Mouse (Mus musculus) E14TG2a.4 (cell line): ENCODE measurements around the gene Cpsf7.

Source experiments
- H3K27me3 ChIP-seq: 2 replicates; pipeline ENCODE4 v1.6.1; 2014; ENCODE audit warnings: low read length, control low read depth; ENCODE audit not compliant: insufficient read depth
- H3K36me3 ChIP-seq: 2 replicates; pipeline ENCODE4 v1.6.1; 2014; ENCODE audit warnings: low read length, control low read depth; ENCODE audit not compliant: insufficient read depth
- H3K4me1 ChIP-seq: replicated peaks from 2 replicates; pipeline ENCODE4 v1.6.1; 2014; ENCODE audit warnings: low read depth, low read length, control low read depth
- H3K4me3 ChIP-seq: replicated peaks from 2 replicates; pipeline ENCODE4 v1.5.1; 2014; ENCODE audit warnings: mild to moderate bottlenecking, low read length
- H3K9me3 ChIP-seq: 2 replicates; pipeline ENCODE4 v1.6.1; 2014; ENCODE audit warnings: low read length, control low read depth
- CTCF ChIP-seq: conservative IDR thresholded peaks from 2 replicates; pipeline ENCODE4 v1.5.1; 2014; ENCODE audit warnings: low read length
- NANOG ChIP-seq: IDR thresholded peaks from 2 replicates; pipeline ENCODE4 v1.6.1; 2014; ENCODE audit warnings: borderline replicate concordance, low read length, mixed read lengths
- POU5F1 ChIP-seq: IDR thresholded peaks from 2 replicates; pipeline ENCODE4 v1.6.1; 2014; ENCODE audit warnings: low read length, borderline replicate concordance

Cpsf7 gene

DNA sequence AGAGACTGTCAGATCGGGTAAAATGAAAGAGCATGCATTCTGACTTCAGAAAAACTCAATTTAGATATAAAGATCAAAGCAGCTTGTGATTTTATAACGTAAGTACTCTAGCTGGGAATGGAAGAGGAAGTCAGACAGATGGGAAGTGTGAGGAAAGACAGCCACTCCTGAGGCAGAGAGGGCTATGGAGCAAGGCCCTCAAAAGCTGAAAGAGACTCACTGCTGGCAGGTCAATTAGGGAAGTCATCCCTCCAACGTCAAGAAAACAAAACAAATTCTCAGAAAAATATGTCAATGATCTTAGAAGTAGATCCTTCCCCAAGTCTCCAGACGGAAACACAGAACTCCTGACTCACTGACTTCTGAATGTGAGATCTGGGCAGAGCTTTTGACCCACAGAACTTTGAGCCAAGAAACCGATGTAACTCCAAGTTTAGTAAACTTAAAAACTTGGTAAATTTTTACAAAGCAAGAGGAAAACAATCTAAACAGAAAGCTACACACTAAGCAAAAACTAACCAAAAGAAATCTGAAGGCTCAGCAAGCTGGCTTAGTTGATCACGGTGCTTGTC is 14.2 kb upstream of the Cpsf7 start:
- TF ChIP-seq POU5F1 (no peak), NANOG (no peak), CTCF (no peak)
- Histone ChIP-seq H3K27me3 (no peaks in the 10 kb centered on the region), H3K9me3 (no peaks in the 10 kb centered on the region), H3K36me3 (peaks cover 66% of the 10 kb centered on the region), H3K4me1 (no peaks in the 10 kb centered on the region), H3K4me3 (no peak overlapping the region)

DNA sequence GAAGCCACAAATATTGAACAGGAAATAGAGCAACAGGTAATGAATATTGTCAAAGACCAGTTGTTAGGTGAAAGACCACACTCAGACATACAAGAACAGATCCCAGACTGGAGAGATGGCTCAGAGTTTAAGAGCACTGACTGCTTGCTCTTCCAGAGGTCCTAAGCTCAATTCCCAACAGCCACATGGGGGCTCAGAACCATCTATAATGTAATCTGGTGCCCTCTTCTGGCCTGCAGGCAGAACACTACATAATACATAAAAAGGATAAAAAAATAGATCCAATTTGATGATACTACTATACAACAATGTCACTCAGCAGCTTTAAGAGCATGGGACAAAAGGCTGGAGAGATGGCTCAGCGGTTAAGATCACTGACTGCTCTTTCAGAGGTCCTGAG is 4.7 kb upstream of the Cpsf7 start:
- TF ChIP-seq POU5F1 (no peak), NANOG (no peak), CTCF (peak; percentile 34)
- Histone ChIP-seq H3K9me3 (no peaks in the 10 kb centered on the region), H3K4me1 (peaks cover 13% of the 10 kb centered on the region), H3K4me3 (no peak overlapping the region), H3K27me3 (no peaks in the 10 kb centered on the region), H3K36me3 (peaks cover 37% of the 10 kb centered on the region)

- Histone ChIP-seq H3K27me3 (no peaks in the 10 kb centered on the region), H3K9me3 (no peaks in the 10 kb centered on the region), H3K4me3 (no peak overlapping the region), H3K36me3 (peaks cover 30% of the 10 kb centered on the region), H3K4me1 (peaks cover 25% of the 10 kb centered on the region)
- TF ChIP-seq CTCF (no peak), POU5F1 (no peak), NANOG (no peak)
These were observed 3.1 kb upstream of the Cpsf7 start for GRCm38 (mm10) chr19:10521926-10522325.

GRCm38 (mm10) chr19:10523483-10524080 is 1.5 kb upstream of the Cpsf7 start:
- TF ChIP-seq CTCF (no peak), NANOG (no peak), POU5F1 (no peak)
- H3K27me3 ChIP-seq: no peaks in the 10 kb centered on the region
- peaks cover 33% of the 10 kb centered on the region for H3K36me3 ChIP-seq
- H3K4me3 ChIP-seq: peak overlapping the region; percentile 95; the same call in 1 of the 2 replicates
- H3K9me3 ChIP-seq: no peaks in the 10 kb centered on the region
- peaks cover 31% of the 10 kb centered on the region for H3K4me1 ChIP-seq

DNA sequence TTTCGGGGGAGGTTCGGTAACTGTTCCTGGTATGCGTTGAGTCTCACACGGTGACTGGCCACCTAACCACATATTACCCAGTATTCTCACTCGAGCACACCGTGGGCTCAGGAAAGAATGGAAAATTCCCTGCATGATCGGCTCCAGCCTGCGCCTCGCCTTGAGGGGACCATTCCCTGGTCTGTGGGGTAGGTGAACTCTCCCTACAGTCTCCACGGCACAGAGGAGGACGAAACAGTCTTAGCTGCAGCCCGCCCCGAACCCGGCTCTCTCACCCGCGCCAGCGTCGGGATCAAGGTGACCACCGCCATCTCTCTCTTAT is 321 bp upstream of the Cpsf7 start:
- H3K9me3 ChIP-seq: no peaks in the 10 kb centered on the region
- TF ChIP-seq NANOG (no peak), POU5F1 (no peak), CTCF (no peak)

DNA sequence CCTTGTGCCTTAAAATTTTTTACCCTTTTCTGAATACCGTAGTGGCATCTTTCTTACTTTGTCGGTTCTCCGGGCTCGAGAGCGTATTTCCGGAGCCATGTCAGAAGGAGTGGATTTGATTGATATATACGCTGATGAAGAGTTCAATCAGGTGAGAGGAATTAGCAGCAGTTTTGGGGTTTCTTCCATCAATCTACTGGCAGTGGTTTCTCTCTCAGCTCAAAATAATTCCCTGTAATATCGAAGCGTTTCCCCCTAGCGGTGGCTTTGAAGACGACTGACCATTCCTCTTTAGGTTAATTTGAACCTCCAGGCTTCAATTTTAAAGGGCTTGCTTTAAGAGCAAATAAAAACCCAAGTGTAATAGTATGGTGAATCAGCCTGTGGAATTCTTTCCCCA is 844 bp downstream of the Cpsf7 start, which contains the start of gene Sdhaf2:
Sdhaf2 (minus strand) TSS at position 233 of the 400 bp plus-strand sequence.
- no peaks in the 10 kb centered on the region for H3K9me3 ChIP-seq
- TF ChIP-seq POU5F1 (no peak), CTCF (peak; percentile 72), NANOG (no peak)
- H3K4me3 ChIP-seq: peak within 1 kb of the TSS; percentile 95
- peaks cover 31% of the 10 kb centered on the region for H3K4me1 ChIP-seq
- H3K36me3 ChIP-seq: peaks cover 47% of the 10 kb centered on the region
- no peaks in the 10 kb centered on the region for H3K27me3 ChIP-seq

More for the DNA sequence above, 321 bp upstream of the Cpsf7 start:
- peak overlapping the region; percentile 95 for H3K4me3 ChIP-seq
- H3K27me3 ChIP-seq: no peaks in the 10 kb centered on the region
- H3K4me1 ChIP-seq: peaks cover 31% of the 10 kb centered on the region
- peaks cover 39% of the 10 kb centered on the region for H3K36me3 ChIP-seq

- H3K36me3 ChIP-seq: peaks cover 77% of the 10 kb centered on the region
- TF ChIP-seq POU5F1 (no peak), CTCF (peak; percentile 35)
- H3K4me1 ChIP-seq: peaks cover 19% of the 10 kb centered on the region
- no peaks in the 10 kb centered on the region for H3K9me3 ChIP-seq
- no peak overlapping the region for H3K4me3 ChIP-seq
- no peaks in the 10 kb centered on the region for H3K27me3 ChIP-seq
These were observed 5.0 kb downstream of the Cpsf7 start for GRCm38 (mm10) chr19:10530082-10530481.

- TF ChIP-seq POU5F1: no peak
- no peak for TF ChIP-seq NANOG
- no peak for TF ChIP-seq CTCF
- Histone ChIP-seq H3K4me1 (peaks cover 17% of the 10 kb centered on the region), H3K4me3 (no peak overlapping the region), H3K27me3 (no peaks in the 10 kb centered on the region), H3K36me3 (peaks cover 98% of the 10 kb centered on the region), H3K9me3 (no peaks in the 10 kb centered on the region)
These were observed 14.4 kb downstream of the Cpsf7 start for GRCm38 (mm10) chr19:10539454-10539853.
